Mouse (Mus musculus): ENCODE measurements at regions not wholly inside any gene's neighbourhood (a gene's known extent, or its start where the extent isn't known, plus 50 kb on each side); places are given as distances from the start of the nearest gene placed in this dataset.
A peak's percentile ranks its signal among the peaks of the same experiment; 100 is the strongest.

DNA sequence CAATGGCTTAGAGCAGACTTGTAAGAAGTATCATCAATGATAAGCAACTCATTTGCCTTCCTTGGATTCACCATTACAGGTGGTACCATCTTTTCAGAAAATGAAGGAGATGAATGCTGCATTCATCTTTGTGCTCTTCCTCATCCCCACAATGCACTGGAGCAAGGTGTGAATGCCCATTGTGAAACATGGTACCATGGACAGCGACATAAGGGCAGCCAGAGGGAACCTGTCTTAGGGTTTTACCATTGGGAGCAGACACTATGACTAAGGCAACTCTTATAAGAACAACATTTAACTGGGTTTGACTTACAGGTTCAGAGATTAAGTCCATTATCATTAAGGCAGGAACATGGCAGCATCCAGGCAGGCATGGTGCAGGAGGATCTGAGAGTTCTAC, 60.1 kb upstream of the Kcnj6 start:
- DNase-seq = no peak

DNA sequence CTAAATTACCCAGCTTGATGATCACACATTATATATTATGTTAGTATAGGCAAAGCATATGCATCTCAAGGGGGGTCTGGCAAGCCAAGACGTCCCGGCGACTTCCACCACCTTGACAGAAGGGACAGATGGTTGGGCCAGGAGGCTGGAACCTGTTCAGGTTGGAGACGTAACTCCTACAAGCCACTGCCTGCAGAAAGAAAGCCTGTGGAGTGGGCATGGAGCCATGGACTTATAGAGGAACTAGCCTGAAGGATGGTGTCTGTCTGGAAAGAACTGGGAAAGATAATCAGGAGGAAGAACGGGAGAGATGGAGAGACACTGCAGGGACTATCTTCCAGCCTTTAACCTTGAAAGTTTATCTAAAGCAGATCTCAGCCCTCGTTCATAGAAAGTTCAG, 66.9 kb upstream of the Kcnj6 start:
- no peak for DNase-seq

DNA sequence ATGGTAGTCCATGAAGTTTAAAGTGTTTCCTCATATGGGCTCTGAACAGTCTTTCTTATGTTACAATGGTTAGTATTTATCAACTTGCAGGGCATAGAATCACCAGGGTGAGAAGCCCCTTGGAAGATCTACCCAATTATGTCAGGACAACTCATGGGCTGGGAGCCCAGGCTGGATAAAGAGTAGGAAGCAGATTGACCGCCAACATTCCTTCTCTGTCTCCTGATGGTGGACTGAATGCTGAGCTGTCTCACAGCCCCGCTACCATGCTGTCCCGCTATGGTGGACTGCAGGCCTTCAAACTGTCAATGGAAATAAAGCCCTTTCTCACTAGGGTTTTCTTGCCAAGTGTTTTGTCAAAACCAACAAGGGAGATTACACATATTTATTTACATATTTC, 69.2 kb upstream of the Kcnj6 start:
- no peak for DNase-seq

DNA sequence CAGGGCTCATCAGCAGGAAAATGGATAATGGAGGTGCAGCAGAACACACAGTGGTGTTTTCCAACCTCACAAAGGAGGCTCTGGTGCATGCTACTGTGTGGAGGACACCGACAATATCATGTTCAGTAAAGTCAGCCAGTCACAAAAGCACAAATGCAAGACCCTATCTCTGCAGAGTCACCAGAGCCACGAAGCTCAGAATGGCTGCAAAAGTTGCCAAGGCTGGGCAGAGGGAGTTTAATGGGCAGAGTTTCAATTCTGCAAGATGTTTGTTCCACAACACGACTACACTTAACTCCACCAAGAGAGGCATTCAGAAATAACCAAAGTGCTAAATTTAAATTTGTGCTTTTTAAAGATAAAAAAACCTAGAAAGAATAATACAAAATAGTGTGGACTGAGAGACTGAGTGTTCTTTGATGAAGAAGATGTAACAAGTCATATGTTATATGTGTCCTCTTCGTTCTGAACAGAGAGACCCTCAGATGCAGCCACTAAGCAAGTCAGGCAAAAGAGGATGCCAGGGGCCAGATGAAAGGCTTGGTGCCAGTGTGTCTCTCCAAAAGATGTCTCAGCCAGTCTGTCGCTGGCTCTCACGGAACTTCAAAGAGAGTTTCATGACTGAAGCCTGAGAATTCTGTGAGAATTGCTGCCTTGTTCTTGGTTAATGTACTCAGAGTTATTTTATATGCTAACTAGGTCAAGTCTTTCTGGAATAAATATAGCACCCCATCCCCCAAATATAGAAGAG, 95.1 kb upstream of the Kcnj6 start:
- no peak for DNase-seq

DNA sequence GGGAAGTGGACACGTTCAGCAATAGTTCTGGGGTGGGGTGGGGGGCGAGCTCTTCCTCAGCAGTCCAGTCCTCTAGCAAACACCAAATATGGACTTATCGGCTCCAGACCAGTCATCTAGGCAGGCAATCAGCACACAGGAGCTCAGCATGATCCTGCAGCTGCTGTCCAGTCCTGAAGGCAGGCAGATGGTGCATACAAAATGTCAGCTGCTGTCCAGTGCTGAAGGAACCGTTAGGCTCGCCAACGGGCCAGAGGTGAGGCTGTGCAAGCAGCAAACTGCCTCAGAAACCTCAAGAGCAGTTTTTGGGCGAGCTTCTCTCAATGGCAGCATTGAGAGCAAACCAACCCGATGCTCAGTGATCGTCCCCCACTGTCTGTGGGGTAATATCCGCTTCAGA, 96.3 kb upstream of the Kcnj6 start:
- peak; percentile 18 for DNase-seq

DNA sequence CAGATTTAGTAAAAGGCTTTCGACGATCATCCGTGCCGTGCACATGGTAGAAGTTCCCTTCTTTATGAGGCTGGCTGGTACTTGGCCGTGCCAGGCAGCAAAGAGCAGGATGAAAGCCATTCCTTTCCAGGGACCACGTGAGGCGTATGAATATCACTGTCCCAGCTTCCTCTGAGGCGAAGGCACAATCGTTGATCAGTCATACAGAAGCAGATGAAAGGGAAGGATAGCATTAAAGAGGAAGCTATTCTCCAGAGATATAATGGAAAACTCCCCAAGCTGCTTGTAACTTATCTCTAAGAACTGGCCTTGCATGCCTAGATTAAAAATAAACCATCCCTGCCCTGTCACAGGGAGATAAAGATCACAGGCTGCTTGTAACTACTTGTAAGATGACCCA, 103.5 kb upstream of the Kcnj6 start:
- no peak for DNase-seq

DNA sequence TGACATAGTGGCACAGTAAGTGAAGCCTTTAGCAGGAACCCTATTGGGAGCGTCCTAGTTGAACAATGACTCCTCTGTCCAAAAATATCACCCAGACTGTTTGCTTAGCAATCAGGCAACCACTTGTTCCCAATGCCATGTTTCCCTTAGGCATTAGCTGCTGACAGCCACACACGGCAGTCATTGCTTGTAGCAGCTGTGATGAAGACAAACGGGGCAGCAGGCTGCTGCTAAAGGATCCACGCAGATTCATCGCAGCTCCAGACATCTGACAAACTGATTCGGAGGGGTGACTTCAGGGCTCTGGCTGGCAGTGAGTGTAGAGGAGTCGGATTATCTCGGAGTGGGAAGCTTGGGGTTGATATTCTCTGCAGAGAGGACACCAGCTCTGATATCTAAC, 120.0 kb upstream of the Kcnj6 start:
- no peak for DNase-seq

DNA sequence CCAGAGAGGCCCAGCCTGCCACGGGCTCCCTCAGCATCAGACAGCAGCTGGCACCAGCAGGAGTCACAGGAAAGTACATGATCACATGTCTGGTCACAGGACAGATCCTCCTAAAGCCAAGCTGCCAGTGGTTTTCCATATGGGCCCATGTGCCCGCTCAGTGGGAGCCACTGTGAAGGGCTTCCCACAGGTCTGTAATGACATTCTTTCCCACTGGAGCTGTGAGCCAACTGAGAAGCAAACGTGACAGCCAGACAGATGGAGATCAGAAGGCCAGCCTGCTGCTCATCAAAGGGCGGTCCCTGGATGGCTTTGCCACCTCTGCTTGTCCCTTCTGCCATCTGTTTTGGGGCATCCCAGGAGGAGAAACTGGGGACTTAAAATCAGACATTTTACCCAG, 121.8 kb upstream of the Kcnj6 start:
- DNase-seq = no peak

DNA sequence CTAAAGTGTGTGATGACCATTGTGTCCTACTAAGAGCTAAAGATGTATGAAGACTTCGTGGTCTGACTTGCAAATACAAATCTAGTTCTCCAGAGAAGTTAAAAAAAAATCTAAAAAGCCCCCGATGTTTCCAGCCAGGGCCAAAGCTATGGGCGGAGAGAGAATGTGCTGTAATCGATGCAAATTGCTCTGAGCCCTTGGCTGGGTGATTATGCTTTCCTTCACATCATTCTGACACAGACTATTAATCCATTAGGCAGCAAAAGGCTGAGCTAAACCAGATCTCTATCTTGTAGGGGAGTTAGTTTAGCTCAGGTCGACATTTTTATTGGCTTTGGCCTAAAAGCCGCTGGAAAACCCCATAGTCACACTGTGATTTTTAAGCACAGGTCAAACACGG, 124.5 kb upstream of the Kcnj6 start:
- no peak for DNase-seq

DNA sequence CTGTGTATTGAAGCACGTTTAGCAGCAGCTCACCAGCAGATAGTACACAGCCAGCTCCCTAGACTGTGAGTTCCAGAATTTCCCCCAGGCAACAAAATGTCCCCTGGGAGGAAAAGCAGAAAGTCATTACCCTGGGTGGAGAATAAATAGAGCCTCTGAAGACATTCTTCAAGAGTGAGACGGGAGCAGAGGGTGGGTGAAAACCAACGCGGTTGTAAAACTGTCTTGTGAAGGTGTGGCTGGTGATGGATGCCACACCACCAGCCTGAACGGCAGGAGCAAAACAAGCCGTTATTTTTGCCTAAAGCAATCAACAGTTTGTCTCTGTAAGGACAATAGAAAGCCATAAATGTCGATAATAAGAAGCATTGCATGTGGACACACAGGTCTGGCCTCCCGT, 129.7 kb upstream of the Kcnj15 start:
- DNase-seq = no peak

DNA sequence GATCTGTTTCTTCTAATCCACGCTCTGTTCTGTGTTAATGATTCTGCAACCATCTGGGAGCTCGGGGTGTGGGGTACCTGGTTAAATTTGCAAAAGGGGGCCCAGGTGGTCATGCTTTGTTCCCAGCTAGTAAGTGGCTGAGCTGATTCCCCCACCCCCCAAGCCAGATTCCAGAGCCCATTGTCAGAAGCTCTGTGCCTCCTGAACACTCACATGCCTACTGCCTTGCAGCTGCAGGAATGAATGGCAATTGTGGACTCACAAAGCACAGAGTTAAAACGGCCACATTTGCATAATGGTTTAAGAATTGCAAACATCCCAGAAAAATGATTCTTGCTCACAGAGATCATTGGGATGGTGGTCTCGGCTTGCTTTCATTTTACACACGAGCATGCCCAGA, 125.5 kb upstream of the Kcnj15 start:
- DNase-seq = no peak

DNA sequence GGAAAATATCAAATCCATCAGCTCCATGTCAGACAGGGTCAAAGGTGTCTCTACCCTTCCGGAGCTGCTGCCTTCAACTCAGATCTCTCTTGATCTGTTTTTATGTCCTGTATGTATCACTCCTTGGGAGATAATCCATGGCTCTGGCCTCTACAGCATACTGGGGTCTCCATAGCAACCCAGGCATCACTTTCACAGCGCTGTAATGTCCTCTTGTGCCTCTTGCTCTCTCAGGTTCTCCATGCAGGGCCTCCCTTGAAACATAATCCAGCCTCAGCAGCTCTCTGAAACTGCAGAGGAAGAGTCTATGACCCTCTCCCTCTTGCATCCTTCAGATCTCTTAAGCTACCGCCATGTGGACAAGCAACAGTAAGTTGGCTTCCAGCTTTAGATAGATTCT, 118.5 kb upstream of the Kcnj15 start:
- DNase-seq = no peak

DNA sequence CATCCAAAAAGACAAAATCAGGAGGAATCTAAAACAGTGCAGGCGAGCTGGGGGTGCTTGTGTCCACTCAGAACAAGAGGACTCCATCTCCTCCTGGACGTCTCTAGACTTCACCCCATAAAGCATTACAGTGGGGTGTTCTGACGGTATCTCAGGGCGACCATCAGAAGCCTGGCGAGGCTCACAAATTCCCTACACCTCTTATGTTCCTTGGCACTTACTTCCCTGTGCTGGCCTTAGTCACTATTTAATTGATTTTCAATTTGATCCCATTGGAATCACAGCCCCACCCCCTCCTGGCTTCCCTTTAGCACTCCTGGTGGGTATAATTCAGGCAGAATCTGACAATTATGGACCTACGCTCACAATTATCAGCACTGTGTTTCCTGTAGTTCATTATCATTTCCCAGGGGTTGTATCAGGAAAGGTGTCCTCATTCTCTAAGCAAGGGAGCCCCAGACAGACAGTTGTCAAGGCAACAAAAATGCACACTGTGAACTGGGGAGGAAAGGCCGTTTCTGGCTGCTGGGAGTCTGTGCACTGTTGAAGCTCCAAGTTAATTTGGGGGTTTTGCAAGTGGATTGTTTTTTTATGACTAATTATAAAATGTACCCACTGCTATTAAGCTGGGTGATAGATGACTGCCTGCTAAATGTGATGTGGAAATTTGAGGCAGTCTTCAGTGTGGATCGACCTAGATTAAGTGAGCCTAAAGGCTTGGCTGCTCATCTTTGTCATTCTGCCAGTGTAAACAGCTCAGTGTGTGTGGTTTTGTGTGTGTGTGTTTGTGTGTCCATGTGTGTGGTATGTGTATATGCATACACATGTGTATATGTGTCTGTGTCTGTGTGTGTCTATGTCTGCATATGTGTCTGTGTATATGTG, 115.6 kb upstream of the Kcnj15 start:
- no peak for DNase-seq

DNA sequence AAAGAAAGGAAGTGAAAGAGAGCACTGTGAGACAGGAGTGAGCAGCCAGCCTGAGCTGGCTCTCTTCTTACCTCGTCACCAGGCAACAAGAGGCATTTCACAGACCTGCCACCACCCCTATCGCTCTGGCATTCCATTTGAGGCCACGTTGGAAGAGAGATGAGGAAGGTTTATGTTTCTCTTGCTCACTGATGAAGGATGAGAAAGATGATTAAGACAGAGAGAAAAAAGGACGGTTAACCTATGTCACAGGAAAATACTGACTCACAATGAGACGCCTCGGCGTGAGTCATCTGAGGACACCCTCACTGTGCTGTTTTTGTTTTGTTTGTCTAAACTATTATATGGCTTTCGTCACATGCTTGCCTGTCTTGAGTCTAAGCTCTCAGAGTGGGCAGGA, 106.9 kb upstream of the Kcnj15 start:
- DNase-seq = no peak

DNA sequence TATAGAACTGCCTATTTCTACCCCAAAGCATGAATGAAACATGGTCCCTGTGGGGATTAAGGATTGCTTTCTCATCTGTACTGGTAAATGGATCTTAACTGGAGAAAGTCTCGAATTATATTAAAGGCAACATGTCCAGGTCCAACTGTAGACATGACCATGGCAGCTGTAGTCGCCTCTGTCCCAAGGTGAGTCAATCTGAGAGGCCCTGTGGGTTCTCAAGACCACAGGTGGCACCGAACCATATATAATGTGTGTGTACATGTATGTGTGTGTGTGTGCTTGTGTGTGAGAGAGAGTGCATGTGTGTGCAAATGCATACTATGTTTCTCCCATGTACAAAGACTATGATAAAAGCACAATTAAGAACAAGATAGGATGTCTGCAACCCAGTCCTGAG, 105.9 kb upstream of the Kcnj15 start:
- no peak for DNase-seq

DNA sequence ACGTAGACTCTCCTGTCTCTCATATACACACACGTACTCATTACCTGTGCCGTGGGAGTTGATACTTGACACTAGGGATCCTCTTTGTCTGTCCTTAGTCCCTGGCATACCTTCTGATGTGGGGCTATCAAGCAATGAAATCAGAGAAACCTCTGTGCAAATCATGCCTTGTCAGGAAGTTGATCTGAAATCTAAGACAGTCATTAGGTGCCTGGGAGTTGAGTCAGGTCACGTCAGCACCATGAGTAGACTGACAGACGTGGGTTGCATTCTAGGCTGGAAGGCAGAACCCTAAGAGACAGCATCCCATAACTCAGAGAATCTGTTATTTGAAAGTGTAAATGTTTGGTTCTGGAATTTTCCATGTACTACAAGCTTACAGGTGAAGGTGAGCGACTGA, 105.4 kb upstream of the Kcnj15 start:
- DNase-seq = no peak

DNA sequence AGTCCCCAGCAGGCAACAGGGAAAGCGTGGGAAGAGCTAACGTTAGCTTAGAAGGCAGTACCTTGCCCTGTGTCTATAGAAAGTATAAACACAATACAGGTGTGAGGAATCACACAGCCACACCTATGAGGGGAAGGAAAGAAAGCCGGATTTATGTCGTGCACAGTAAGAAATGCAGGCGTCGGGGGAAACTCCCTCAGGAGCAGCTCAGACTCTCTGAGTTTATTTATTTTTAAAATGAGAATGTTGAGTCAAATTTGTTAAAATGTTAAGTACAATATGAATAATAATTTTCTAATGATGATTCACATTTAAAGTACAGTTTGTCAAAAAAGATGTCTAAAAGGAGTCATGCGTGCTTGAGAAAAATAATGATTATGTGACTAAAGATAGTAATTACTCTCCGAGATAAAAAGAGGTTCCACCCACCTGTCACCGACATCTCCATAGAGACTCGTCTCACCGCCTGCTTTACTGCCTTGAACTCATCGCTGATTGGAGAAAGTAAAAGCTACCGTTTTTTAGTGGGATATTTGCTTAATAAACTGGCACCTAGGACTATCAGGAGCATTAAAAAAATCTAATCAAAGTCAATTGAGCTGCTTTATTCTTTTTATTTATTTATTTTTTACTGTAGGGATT, 104.5 kb upstream of the Kcnj15 start:
- DNase-seq = no peak

DNA sequence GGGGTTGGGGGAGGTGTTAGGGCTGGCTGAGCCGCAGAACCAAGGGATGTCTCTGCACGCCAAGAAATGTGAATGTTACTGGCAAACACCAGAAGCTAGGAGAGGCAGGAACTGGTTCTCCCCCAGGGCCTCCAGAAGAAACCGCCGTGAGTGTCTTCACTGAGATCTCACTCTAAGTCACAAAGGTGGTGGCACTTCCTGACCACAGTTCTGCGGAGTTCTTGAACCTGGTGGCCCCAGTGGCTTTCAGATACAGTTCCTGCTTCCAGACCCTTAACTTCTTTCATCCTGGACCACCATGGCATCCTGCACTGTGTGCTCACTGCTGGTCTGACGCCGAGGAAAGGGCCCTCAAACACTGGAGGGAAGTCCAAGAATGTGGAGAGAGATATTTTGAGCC, 89.0 kb upstream of the Kcnj15 start:
- DNase-seq = no peak

DNA sequence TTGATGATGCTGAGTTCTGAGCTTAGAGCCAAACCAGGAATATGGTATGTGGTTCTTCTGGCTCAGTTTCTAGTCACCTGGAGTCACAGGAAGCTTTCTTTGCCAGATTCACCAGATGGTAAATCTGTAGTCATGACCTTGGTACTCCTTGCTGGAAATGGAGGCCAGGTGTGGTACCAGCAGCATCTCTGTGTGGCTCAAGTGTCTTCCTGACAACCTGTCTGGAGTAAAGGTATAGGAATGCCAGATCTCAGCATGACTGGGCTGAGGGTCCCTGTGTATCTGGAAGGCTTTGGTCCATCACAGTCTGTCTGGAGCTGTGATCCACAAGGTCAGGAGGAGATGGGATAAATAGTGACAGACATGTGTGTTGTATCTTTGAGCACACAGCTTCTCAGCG, 88.0 kb upstream of the Kcnj15 start:
- no peak for DNase-seq

DNA sequence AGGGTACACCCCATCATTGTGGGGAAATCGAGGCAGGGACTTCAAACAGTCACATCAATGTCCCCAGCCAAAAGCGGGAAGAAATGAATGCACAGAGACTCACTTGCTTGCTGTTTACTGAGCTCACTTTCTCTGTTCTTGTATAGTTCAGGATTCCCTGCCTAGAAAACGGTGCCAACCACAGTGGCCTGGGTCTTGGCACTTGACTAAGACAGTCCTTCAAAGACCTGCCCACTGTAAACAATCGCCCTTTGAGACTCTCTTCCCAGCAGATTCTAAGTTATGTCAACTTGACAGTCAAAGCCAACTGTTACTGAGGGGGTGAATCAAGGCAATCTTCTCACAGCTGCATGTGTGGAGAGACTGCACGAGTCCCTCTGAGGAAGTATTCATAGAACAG, 76.8 kb upstream of the Kcnj15 start:
- no peak for DNase-seq

DNA sequence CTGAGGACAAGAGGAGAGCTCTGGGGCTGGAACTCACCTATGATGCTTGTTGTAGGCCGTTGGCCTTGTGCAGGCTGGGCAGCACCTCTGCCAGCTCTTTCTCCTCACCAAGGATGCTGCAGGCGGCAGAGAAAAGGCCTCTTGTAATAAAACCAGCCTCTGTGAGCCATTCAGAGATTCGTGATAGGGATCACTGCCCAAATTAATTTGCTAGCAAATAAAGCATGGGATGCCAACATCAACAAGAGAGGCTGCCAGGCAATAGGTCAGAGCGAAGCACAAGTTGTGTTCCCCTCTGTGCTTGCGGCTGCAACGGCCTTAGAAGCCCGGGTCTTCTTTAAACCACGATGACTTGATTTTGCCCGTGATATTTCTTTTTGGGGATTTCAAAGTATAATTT, 72.0 kb upstream of the Kcnj15 start:
- no peak for DNase-seq

DNA sequence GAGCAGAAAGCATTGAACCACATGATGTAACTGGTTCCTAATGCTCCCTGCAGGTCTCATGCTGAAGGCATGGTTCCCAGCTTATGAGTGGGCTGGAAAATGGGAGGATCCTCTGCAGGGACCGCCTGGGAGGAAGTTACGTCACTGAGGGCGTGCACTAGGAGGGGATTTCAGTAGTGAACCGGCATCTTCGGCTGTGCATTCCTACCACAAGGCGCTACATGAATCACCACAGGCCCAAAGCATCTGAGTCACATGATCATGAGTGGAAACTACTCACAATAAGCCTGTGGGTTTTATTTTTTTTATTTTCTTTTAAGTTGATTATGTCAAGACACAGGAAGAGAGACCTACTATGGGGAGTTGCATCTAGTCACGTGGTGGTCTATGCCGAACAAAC, 68.2 kb upstream of the Kcnj15 start:
- DNase-seq = no peak

DNA sequence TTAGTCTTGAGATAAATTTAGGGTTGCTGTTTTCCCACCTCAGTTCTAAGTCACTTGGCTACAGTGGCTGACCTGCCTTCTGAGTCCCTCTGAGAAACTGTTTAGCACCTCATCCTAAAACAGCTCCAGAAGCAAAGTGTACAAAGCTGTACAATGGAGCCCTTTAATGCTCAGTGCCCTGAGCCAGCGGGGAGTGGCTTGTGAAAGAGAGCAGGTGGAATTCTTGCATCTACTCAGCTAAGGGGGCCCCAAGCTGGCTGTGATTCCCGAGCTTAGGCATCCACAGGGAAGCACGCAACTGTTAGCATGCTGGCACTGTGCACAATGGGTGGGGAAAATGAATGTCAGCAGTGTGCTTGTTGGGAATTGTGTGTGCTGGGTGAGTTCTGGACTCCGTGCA, 63.2 kb upstream of the Kcnj15 start:
- DNase-seq = no peak

DNA sequence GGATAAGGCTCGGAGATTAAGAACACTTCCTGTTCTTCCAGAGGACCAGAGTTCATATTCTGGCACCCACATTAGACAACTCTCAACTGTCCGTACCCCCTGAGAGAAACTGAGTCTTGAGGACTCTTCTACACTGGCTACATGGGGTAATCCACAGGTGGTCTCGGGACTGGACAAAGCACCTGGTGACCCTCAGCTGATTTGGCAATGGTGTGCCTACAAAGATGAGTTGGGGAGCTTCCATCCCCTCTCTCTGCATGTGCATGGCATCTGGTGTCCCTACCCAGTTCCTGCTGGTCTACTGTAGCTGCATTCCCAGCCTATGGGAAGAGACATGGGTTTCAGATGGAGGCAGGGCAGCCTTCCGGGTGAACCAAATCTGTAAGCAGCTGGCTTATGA, 61.2 kb upstream of the Kcnj15 start:
- DNase-seq = no peak
